Mouse (Mus musculus) forebrain, embryonic 16.5 days (tissue): Measurements from ENCODE around the gene Rtn4r. TPM values are rescaled to one million over a fixed set of nuclear protein-coding genes. Genes with fewer than 3 reads are reported as not detected.
A peak's percentile ranks its signal among the peaks of the same experiment; 100 is the strongest.

ENCODE experiments used
- ATAC-seq: fragments of 200-750 bp; cut with Nextera tagmentation; 2 replicates; pipeline ENCODE4 v1.8.0; 2017; ENCODE audit warnings: mild to moderate bottlenecking, moderate library complexity
- H3K27ac ChIP-seq: fragments of 300-500 bp; sonication (generic); 2 replicates; pipeline ENCODE4 v1.5.1; 2014; ENCODE audit warnings: low read length, control low read depth
- H3K27me3 ChIP-seq: fragments of 300-500 bp; sonication (generic); replicated peaks from 2 replicates; pipeline ENCODE4 v1.6.1; 2014; ENCODE audit warnings: low read length; ENCODE audit not compliant: control insufficient read depth, insufficient read depth
- H3K36me3 ChIP-seq: fragments of 300-500 bp; sonication (generic); 2 replicates; pipeline ENCODE4 v1.6.1; 2014; ENCODE audit not compliant: control insufficient read depth, insufficient read depth
- H3K4me1 ChIP-seq: fragments of 300-500 bp; sonication (generic); replicated peaks from 2 replicates; pipeline ENCODE4 v1.6.1; 2014; ENCODE audit warnings: low read length; ENCODE audit not compliant: control insufficient read depth, insufficient read depth
- H3K4me2 ChIP-seq: fragments of 300-500 bp; sonication (generic); 2 replicates; pipeline ENCODE4 v1.6.1; 2014; ENCODE audit warnings: mild to moderate bottlenecking, low read length, control low read depth
- H3K4me3 ChIP-seq: fragments of 300-500 bp; sonication (generic); replicated peaks from 2 replicates; pipeline ENCODE4 v1.5.1; 2014; ENCODE audit warnings: mild to moderate bottlenecking, low read length, control low read depth
- H3K9ac ChIP-seq: fragments of 300-500 bp; sonication (generic); replicated peaks from 2 replicates; pipeline ENCODE4 v1.6.1; 2014; ENCODE audit warnings: low read depth, low read length, control low read depth
- H3K9me3 ChIP-seq: fragments of 300-500 bp; sonication (generic); 2 replicates; pipeline ENCODE4 v1.6.1; 2016; ENCODE audit warnings: low read length; ENCODE audit not compliant: control insufficient read depth
- WGBS: fragments of 180-500 bp; shearing (Covaris S2); extraction: QIAGEN DNeasy Blood & Tissue Kit; methylation state at CpG from one replicate; pipeline ENCODE4 v1.1.7; 2014; 5-methylcytosine and 5-hydroxymethylcytosine counted together
- polyA plus RNA-seq: library from polyadenylated mRNA; unstranded; fragments of >200 nt; fragmentation: Nextera tagmentation; extraction: Ambion mirVana; gene quantifications from 2 replicates; pipeline ENCODE4 v1.2.1, GENCODE M21; 2015

Gene Rtn4r
- polyA plus RNA-seq, 1 experiment from 2014 or later, result 24.4 TPM

- ATAC-seq, result 0 out of 2 replicates have a peak, but pooled peaks have one; percentile 6
- H3K4me3 ChIP-seq, result 0 out of 2 replicates have a peak overlapping the region, but pooled peaks have one; percentile 1
- H3K4me2 ChIP-seq, result peak overlapping the region; percentile 35
- 0 out of 2 replicates have a peak, but pooled peaks cover 2% of the 10 kb centered on the region for H3K27me3 ChIP-seq
- 28% methylated on average over 4 of the region's 4 CpGs for WGBS
- peaks cover 39% of the 10 kb centered on the region for H3K4me1 ChIP-seq
- no peaks in the 10 kb centered on the region for H3K9me3 ChIP-seq
- H3K27ac ChIP-seq, result peak overlapping the region; percentile 85
- H3K36me3 ChIP-seq, result no peaks in the 10 kb centered on the region
- no peak overlapping the region for H3K9ac ChIP-seq
Measured at GRCm38 (mm10) chr16:18130288-18130687, 2.8 kb downstream of the Rtn4r start.

- H3K9ac ChIP-seq, result no peak overlapping the region
- ATAC-seq, result peak; percentile 59
- 0 out of 2 replicates have a peak overlapping the region, but pooled peaks have one; percentile 1 for H3K4me3 ChIP-seq
Measured at GRCm38 (mm10) chr16:18130705-18131104, 3.3 kb downstream of the Rtn4r start.

GRCm38 (mm10) chr16:18131245-18131939 is 4.0 kb downstream of the Rtn4r start:
- Histone ChIP-seq H3K4me3 (no peak overlapping the region), H3K36me3 (no peaks in the 10 kb centered on the region), H3K27ac (peak overlapping the region; percentile 85), H3K9ac (no peak overlapping the region), H3K27me3 (no peaks in the 10 kb centered on the region), H3K9me3 (no peaks in the 10 kb centered on the region), H3K4me1 (peaks cover 39% of the 10 kb centered on the region), H3K4me2 (no peak overlapping the region)
- WGBS, result 81% methylated on average over 11 of the region's 11 CpGs
- no peak; the same call in 1 of the 2 replicates for ATAC-seq

More at GRCm38 (mm10) chr16:18130705-18131104, 3.3 kb downstream of the Rtn4r start:
- peak overlapping the region; percentile 85 for H3K27ac ChIP-seq
- no peaks in the 10 kb centered on the region for H3K36me3 ChIP-seq
- H3K4me1 ChIP-seq, result peaks cover 39% of the 10 kb centered on the region
- 0 out of 2 replicates have a peak, but pooled peaks cover 2% of the 10 kb centered on the region for H3K27me3 ChIP-seq
- no peaks in the 10 kb centered on the region for H3K9me3 ChIP-seq
- peak overlapping the region; percentile 35 for H3K4me2 ChIP-seq

GRCm38 (mm10) chr16:18132026-18132425 is 4.6 kb downstream of the Rtn4r start:
- Histone ChIP-seq H3K27me3 (no peaks in the 10 kb centered on the region), H3K36me3 (no peaks in the 10 kb centered on the region), H3K4me3 (no peak overlapping the region), H3K4me1 (peaks cover 35% of the 10 kb centered on the region), H3K4me2 (no peak overlapping the region), H3K27ac (no peak overlapping the region), H3K9me3 (no peaks in the 10 kb centered on the region), H3K9ac (no peak overlapping the region)
- 86% methylated on average over 1 of the region's 1 CpGs for WGBS
- ATAC-seq, result no peak

GRCm38 (mm10) chr16:18132575-18132974 is 5.1 kb downstream of the Rtn4r start:
- H3K27ac ChIP-seq, result no peak overlapping the region
- H3K36me3 ChIP-seq, result no peaks in the 10 kb centered on the region
- no peaks in the 10 kb centered on the region for H3K27me3 ChIP-seq
- H3K9me3 ChIP-seq, result no peaks in the 10 kb centered on the region
- no peak for ATAC-seq
- H3K4me2 ChIP-seq, result no peak overlapping the region
- H3K4me3 ChIP-seq, result no peak overlapping the region
- H3K4me1 ChIP-seq, result peaks cover 35% of the 10 kb centered on the region
- H3K9ac ChIP-seq, result no peak overlapping the region
- 89% methylated on average over 3 of the region's 3 CpGs for WGBS

- H3K4me2 ChIP-seq, result no peak overlapping the region
Measured at GRCm38 (mm10) chr16:18133133-18133920, 5.9 kb downstream of the Rtn4r start.

GRCm38 (mm10) chr16:18135196-18135595 is 7.8 kb downstream of the Rtn4r start:
- no peak for ATAC-seq
- Histone ChIP-seq H3K4me2 (no peak overlapping the region), H3K9me3 (no peaks in the 10 kb centered on the region), H3K36me3 (no peaks in the 10 kb centered on the region), H3K27ac (no peak overlapping the region), H3K4me1 (peaks cover 16% of the 10 kb centered on the region), H3K4me3 (no peak overlapping the region), H3K9ac (no peak overlapping the region), H3K27me3 (no peaks in the 10 kb centered on the region)
- 83% methylated on average over 5 of the region's 5 CpGs for WGBS

More at GRCm38 (mm10) chr16:18133133-18133920, 5.9 kb downstream of the Rtn4r start:
- 89% methylated on average over 5 of the region's 5 CpGs for WGBS
- Histone ChIP-seq H3K4me1 (peaks cover 32% of the 10 kb centered on the region), H3K27me3 (no peaks in the 10 kb centered on the region), H3K4me3 (no peak overlapping the region), H3K36me3 (no peaks in the 10 kb centered on the region), H3K9ac (no peak overlapping the region), H3K27ac (no peak overlapping the region), H3K9me3 (no peaks in the 10 kb centered on the region)
- no peak for ATAC-seq

GRCm38 (mm10) chr16:18136015-18136414 is 8.6 kb downstream of the Rtn4r start:
- Histone ChIP-seq H3K27me3 (no peaks in the 10 kb centered on the region), H3K9ac (no peak overlapping the region), H3K9me3 (no peaks in the 10 kb centered on the region), H3K4me2 (no peak overlapping the region), H3K4me3 (no peak overlapping the region), H3K27ac (no peak overlapping the region), H3K4me1 (peaks cover 9% of the 10 kb centered on the region), H3K36me3 (no peaks in the 10 kb centered on the region)
- WGBS, result 68% methylated on average over 7 of the region's 7 CpGs
- no peak for ATAC-seq

GRCm38 (mm10) chr16:18144201-18144600 is 16.8 kb downstream of the Rtn4r start:
- H3K27ac ChIP-seq, result no peak overlapping the region
- H3K9me3 ChIP-seq, result no peaks in the 10 kb centered on the region
- no peaks in the 10 kb centered on the region for H3K36me3 ChIP-seq
- H3K9ac ChIP-seq, result no peak overlapping the region
- peaks cover 38% of the 10 kb centered on the region for H3K4me1 ChIP-seq
- no peaks in the 10 kb centered on the region for H3K27me3 ChIP-seq
- 13% methylated on average over 8 of the region's 8 CpGs for WGBS
- no peak overlapping the region for H3K4me3 ChIP-seq
- H3K4me2 ChIP-seq, result no peak overlapping the region
- peak; percentile 45 for ATAC-seq
